Mouse (Mus musculus) midbrain, postnatal 0 days (tissue): ENCODE data around the gene Slit3. TPM values are rescaled to one million over a fixed set of nuclear protein-coding genes. Genes with fewer than 3 reads are reported as not detected.

ENCODE experiments used
- ATAC-seq: fragments of 200-750 bp; cut with Nextera tagmentation; 2 replicates; pipeline ENCODE4 v1.8.0; 2017; ENCODE audit warnings: moderate number of reproducible peaks, mild to moderate bottlenecking, moderate TSS enrichment, moderate library complexity; ENCODE audit not compliant: low FRiP score
- DNase-seq: peaks from one replicate; pipeline ENCODE4 v3.0.0-alpha.2; 2015; ENCODE audit warnings: low spot score
- H3K27ac ChIP-seq: fragments of 300-500 bp; sonication (generic); 2 replicates; pipeline ENCODE4 v1.5.1; 2014; ENCODE audit warnings: low read depth, mild to moderate bottlenecking, low read length, mixed read lengths
- H3K27me3 ChIP-seq: fragments of 300-500 bp; sonication (generic); 2 replicates; pipeline ENCODE4 v1.6.1; 2014; ENCODE audit warnings: low read length, control low read depth, mixed read lengths; ENCODE audit not compliant: insufficient read depth
- H3K36me3 ChIP-seq: fragments of 300-500 bp; sonication (generic); 2 replicates; pipeline ENCODE4 v1.6.1; 2014; ENCODE audit warnings: low read length, control low read depth, mixed read lengths; ENCODE audit not compliant: insufficient read depth
- H3K4me1 ChIP-seq: fragments of 300-500 bp; sonication (generic); 2 replicates; pipeline ENCODE4 v1.6.1; 2014; ENCODE audit warnings: mild to moderate bottlenecking, control low read depth, antibody characterized with exemption, low read length, mixed read lengths; ENCODE audit not compliant: insufficient read depth
- H3K4me2 ChIP-seq: fragments of 300-500 bp; sonication (generic); 2 replicates; pipeline ENCODE4 v1.6.1; 2014; ENCODE audit warnings: low read depth, mild to moderate bottlenecking, low read length, mixed read lengths; ENCODE audit not compliant: poor library complexity, severe bottlenecking
- H3K4me3 ChIP-seq: fragments of 300-500 bp; sonication (generic); 2 replicates; pipeline ENCODE4 v1.5.1; 2014; ENCODE audit warnings: low read depth, mild to moderate bottlenecking, low read length, moderate library complexity
- H3K9ac ChIP-seq: fragments of 300-500 bp; sonication (generic); replicated peaks from 2 replicates; pipeline ENCODE4 v1.6.1; 2014; ENCODE audit warnings: mild to moderate bottlenecking, low read length, moderate library complexity, mixed read lengths; ENCODE audit not compliant: poor library complexity, severe bottlenecking
- H3K9me3 ChIP-seq: fragments of 300-500 bp; sonication (generic); 2 replicates; pipeline ENCODE4 v1.6.1; 2016; ENCODE audit warnings: low read length, control low read depth
- CTCF ChIP-seq: IDR thresholded peaks from 2 replicates; pipeline ENCODE4 v1.5.1; 2016; ENCODE audit warnings: antibody characterized with exemption, mild to moderate bottlenecking
- WGBS: fragments of 180-500 bp; shearing (Covaris S2); extraction: QIAGEN DNeasy Blood & Tissue Kit; methylation state at CpG from one replicate; pipeline ENCODE4 v1.1.7; 2014; 5-methylcytosine and 5-hydroxymethylcytosine counted together
- polyA plus RNA-seq: library from polyadenylated mRNA; unstranded; fragments of >200 nt; fragmentation: Nextera tagmentation; extraction: Ambion mirVana; gene quantifications from 2 replicates; pipeline ENCODE4 v1.2.1, GENCODE M21; 2015
- total RNA-seq: library from RNA; depleted of rRNA; stranded (reverse); fragments of >200 nt; gene quantifications from 2 replicates; pipeline ENCODE4 v1.2.3, GENCODE M21; 2014

Gene Slit3
- total and polyA plus RNA-seq, 2 experiments from 2014 or later, result 3.6 to 7.7 TPM

DNA sequence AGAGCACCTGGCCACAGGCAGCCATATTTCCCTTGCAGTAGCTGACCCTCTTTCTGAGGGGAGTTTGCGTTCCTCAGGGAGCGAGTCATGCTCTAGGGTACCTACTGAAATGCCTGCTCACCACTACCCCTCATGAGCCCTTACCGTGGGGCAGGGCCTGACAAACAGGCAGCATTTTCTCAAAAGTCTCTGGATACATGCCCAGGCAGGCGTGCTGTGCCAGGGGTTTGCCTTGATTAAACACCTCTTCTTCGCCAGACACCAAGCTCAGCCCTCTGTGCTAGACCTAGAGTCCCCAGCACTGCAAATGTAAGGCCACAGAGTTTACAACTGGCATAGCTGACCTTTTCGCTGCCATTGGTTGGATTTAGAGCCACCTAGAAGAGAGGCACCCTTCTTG, 345.7 kb downstream of the Slit3 start:
- 0 out of 2 replicates have a peak, but pooled peaks cover under 1% of the 10 kb centered on the region for H3K27me3 ChIP-seq
- ATAC-seq (no peak), DNase-seq (no peak)
- no peak overlapping the region for H3K27ac ChIP-seq
- no peaks in the 10 kb centered on the region for H3K36me3 ChIP-seq
- no peak overlapping the region for H3K4me3 ChIP-seq
- H3K4me2 ChIP-seq, result no peak overlapping the region
- no peaks in the 10 kb centered on the region for H3K4me1 ChIP-seq
- H3K9me3 ChIP-seq, result no peaks in the 10 kb centered on the region
- 84% methylated on average over 6 of the region's 6 CpGs for WGBS
- no peak overlapping the region for H3K9ac ChIP-seq
- TF ChIP-seq CTCF, result no peak

DNA sequence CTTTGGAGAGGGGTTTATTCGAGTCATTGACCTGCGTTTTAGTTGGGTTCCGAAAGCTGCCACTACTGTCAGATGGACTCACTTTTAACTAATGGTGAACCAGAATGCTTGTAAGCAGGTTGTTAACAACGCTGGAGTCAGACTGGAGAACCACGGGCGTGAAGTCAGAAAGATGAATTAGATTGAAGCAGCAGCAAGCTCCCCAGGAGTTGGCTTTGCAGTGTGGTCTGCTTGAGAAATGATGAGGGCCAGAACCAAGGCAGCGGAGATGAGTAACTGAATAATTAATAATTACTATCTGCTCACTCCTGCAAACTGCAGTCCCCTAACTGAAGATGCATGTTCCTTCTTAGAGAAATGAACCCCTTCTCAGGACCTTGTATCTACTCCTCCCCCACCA, 347.8 kb downstream of the Slit3 start:
- peak; percentile 53 for DNase-seq

GRCm38 (mm10) chr11:35469940-35470339, 348.9 kb downstream of the Slit3 start:
- WGBS, result 87% methylated on average over 4 of the region's 4 CpGs
- no peak for TF ChIP-seq CTCF
- Histone ChIP-seq H3K4me1 (no peaks in the 10 kb centered on the region), H3K9ac (no peak overlapping the region), H3K9me3 (no peaks in the 10 kb centered on the region), H3K4me3 (no peak overlapping the region), H3K27ac (no peak overlapping the region), H3K36me3 (no peaks in the 10 kb centered on the region), H3K27me3 (peaks cover 6% of the 10 kb centered on the region; the same call in 1 of the 2 replicates), H3K4me2 (no peak overlapping the region)
- no peak for DNase-seq
- no peak for ATAC-seq

More for the DNA sequence above, 347.8 kb downstream of the Slit3 start:
- Histone ChIP-seq H3K36me3 (no peaks in the 10 kb centered on the region), H3K4me1 (no peaks in the 10 kb centered on the region), H3K9ac (no peak overlapping the region), H3K9me3 (no peaks in the 10 kb centered on the region), H3K4me3 (no peak overlapping the region), H3K4me2 (no peak overlapping the region), H3K27ac (no peak overlapping the region), H3K27me3 (peaks cover 6% of the 10 kb centered on the region; the same call in 1 of the 2 replicates)
- 75% methylated on average over 7 of the region's 7 CpGs for WGBS
- ATAC-seq, result no peak
- TF ChIP-seq CTCF, result no peak

DNA sequence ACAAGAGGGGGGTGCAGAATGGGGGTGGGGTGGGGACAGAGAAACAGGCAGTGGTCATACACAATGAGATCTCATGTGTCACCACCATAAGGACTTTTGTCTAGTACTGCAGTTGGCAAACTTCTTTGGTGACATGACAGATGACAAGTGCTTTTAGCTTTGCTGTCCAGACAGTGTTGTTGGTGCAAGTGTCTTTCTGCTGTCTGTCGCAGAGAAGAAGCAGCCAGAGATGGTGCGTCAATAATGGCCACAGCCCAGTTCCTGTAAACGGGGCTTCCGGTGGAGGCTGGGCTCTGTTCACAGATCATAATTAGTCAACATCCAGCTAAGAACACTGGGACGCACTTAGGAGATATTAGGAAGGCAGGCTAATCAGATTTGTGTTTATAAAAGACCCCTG, 349.8 kb downstream of the Slit3 start:
- H3K9me3 ChIP-seq, result no peaks in the 10 kb centered on the region
- no peak overlapping the region for H3K4me2 ChIP-seq
- H3K4me3 ChIP-seq, result no peak overlapping the region
- no peaks in the 10 kb centered on the region for H3K36me3 ChIP-seq
- DNase-seq, result no peak
- TF ChIP-seq CTCF, result no peak
- H3K27ac ChIP-seq, result no peak overlapping the region
- 59% methylated on average over 5 of the region's 5 CpGs for WGBS
- ATAC-seq, result no peak
- no peak overlapping the region for H3K9ac ChIP-seq
- H3K27me3 ChIP-seq, result peaks cover 6% of the 10 kb centered on the region; the same call in 1 of the 2 replicates
- no peaks in the 10 kb centered on the region for H3K4me1 ChIP-seq

DNA sequence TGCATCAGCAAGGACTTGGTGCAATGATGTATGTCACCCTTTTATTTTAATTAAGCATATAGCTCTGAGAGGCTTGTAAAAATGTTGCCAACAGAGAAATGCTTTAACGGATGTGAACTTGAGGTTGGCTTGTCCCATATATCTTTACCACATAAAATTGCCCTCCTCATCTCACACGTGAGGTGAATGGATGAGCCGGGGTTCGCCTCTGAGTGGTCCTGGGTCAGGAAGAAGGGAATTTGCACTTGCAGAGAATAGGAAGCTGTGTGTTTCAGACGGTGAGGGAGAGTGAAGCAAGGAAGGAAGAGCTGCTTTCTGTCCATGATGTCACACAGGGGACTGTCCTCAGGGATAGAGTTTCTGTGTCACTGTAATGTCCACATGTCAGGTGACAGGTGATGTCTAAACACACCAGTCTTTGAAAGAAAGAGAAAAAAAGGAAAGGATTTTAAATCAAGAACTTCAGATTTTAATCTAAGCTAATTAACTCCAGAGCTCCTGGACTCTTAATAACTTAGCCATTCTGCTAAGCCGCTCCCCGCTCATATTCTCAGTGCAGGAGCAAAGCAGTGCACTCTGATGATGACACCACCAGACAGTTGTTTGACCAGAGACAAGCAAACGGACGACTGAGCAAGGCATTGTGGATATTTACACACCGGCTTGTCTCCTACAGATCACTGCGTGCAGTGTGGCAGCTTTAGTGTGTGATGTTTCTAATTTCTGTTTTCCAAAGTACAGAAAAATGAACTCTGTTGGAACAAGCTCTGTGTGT, 352.0 kb downstream of the Slit3 start:
- no peaks in the 10 kb centered on the region for H3K36me3 ChIP-seq
- H3K4me1 ChIP-seq, result no peaks in the 10 kb centered on the region
- DNase-seq, result no peak
- no peak for TF ChIP-seq CTCF
- ATAC-seq, result no peak
- H3K4me3 ChIP-seq, result no peak overlapping the region
- no peak overlapping the region for H3K27ac ChIP-seq
- H3K27me3 ChIP-seq, result peaks cover 6% of the 10 kb centered on the region; the same call in 1 of the 2 replicates
- no peaks in the 10 kb centered on the region for H3K9me3 ChIP-seq
- 74% methylated on average over 11 of the region's 11 CpGs for WGBS
- H3K9ac ChIP-seq, result no peak overlapping the region
- no peak overlapping the region for H3K4me2 ChIP-seq

DNA sequence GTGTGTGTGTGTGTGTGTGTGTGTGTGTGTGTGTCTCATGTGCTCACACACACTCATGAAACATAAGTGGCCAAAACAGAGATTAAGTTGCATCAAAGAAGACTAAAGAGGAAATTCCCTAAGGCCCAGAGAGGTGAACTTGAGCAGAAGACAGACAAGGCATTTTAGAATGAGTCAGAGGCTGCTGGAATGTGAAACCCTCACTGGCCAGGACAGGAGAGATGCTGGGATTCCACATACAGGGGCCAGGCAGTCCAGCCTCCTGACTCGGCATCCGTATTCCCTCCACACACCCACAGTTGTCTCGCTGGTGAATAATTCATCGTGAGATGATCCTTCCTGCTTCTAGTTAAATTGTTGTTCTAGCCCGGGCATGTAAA, 352.6 kb downstream of the Slit3 start:
- Histone ChIP-seq H3K9me3 (no peaks in the 10 kb centered on the region), H3K27ac (no peak overlapping the region), H3K36me3 (no peaks in the 10 kb centered on the region), H3K9ac (no peak overlapping the region), H3K27me3 (peaks cover 6% of the 10 kb centered on the region; the same call in 1 of the 2 replicates), H3K4me3 (no peak overlapping the region), H3K4me1 (no peaks in the 10 kb centered on the region), H3K4me2 (no peak overlapping the region)
- WGBS, result 80% methylated on average over 5 of the region's 5 CpGs
- TF ChIP-seq CTCF, result no peak
- DNase-seq (no peak), ATAC-seq (no peak)
